Mouse (Mus musculus) lung, adult 2 months (tissue): ENCODE measurements around the gene Galnt10.

Source experiments
- CTCF ChIP-seq: fragments of 200-500 bp; IDR thresholded peaks from 2 replicates; pipeline ENCODE4 v1.5.1; 2011; ENCODE audit warnings: mild to moderate bottlenecking, low read length, control low read depth; ENCODE audit not compliant: insufficient read depth
- POLR2A ChIP-seq: fragments of 200-500 bp; IDR thresholded peaks from 2 replicates; pipeline ENCODE4 v1.6.1; 2011; ENCODE audit warnings: low read depth, mild to moderate bottlenecking, control low read depth, low read length, borderline replicate concordance; ENCODE audit errors: extremely low read depth

DNA sequence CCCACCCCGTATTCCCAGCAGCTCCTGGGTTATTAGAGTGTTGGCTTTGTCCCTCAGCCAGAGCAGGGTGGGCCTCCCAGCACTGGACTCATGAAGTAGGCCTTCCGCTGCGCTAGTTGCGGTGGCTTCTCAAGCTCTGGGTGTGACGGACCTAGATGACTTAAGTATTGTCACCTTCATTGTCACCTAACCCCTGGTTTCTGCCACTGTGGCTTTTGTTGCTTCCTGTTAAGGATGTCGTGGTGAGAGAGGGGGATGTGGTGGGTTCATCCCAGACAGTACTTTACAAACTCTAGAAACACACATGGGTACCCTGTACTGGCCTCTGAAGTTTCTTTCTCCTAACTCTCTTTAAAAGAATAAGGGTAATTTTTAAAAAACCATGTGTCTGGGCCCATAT lies 24.3 kb downstream of the Galnt10 start:
- TF ChIP-seq POLR2A, result no peak
- no peak for TF ChIP-seq CTCF
